Mouse (Mus musculus) olfactory bulb, adult 2 months (tissue): ENCODE measurements around the gene Tex21.

Experiments
- CTCF ChIP-seq: fragments of 200-500 bp; IDR thresholded peaks from 2 replicates; pipeline ENCODE4 v1.5.1; 2012; ENCODE audit warnings: low read depth, mild to moderate bottlenecking, low read length, moderate library complexity; ENCODE audit not compliant: insufficient read depth
- POLR2A ChIP-seq: fragments of 200-500 bp; IDR thresholded peaks from 2 replicates; pipeline ENCODE4 v1.6.1; 2012; ENCODE audit warnings: mild to moderate bottlenecking, low read depth, low read length, moderate library complexity; ENCODE audit not compliant: insufficient read depth

- no peak for TF ChIP-seq CTCF
- TF ChIP-seq POLR2A = no peak
Measured at GRCm38 (mm10) chr12:76268686-76269085, 22.1 kb upstream of the Tex21 start.
